Mouse (Mus musculus) ES-E14 (cell line): ENCODE data around the gene Tceal3.
"Not testable (repeated sequence)": the region's sequence is repeated elsewhere in the genome, so short reads cannot be mapped to it uniquely, and the experiment has no call there.

ENCODE experiments used
- CHD2 ChIP-seq: IDR thresholded peaks from 2 replicates; pipeline ENCODE4 v1.6.1; 2014; ENCODE audit warnings: mild to moderate bottlenecking, low read depth, low read length, inconsistent platforms
- HCFC1 ChIP-seq: IDR thresholded peaks from 2 replicates; pipeline ENCODE4 v1.6.1; 2012; ENCODE audit warnings: low read length, inconsistent platforms, borderline replicate concordance; ENCODE audit not compliant: insufficient read depth
- MAFK ChIP-seq: IDR thresholded peaks from 2 replicates; pipeline ENCODE4 v1.6.1; 2014; ENCODE audit warnings: mild to moderate bottlenecking, low read depth, low read length, inconsistent platforms; ENCODE audit not compliant: insufficient read depth
- ZC3H11A ChIP-seq: IDR thresholded peaks from 2 replicates; pipeline ENCODE4 v1.6.1; 2012; ENCODE audit warnings: low read depth, mild to moderate bottlenecking, inconsistent platforms, low read length, borderline replicate concordance
- ZNF384 ChIP-seq: IDR thresholded peaks from 2 replicates; pipeline ENCODE4 v1.6.1; 2012; ENCODE audit warnings: low read depth, low read length, inconsistent platforms

- not testable (repeated sequence) for TF ChIP-seq MAFK, CHD2, ZNF384, ZC3H11A, HCFC1
Observed at GRCm38 (mm10) chrX:136615889-136616288, 25.2 kb downstream of the Tceal3 start.
